Mouse (Mus musculus) thymus, postnatal 10 days (tissue): ENCODE data around the gene Disp3.

Experiments used
- DNase-seq, 2 experiments: peaks; one replicate each; pipeline ENCODE4 v3.0.0; 2021; ENCODE audit warnings: low spot score in 2 of 2

Gene Disp3

DNA sequence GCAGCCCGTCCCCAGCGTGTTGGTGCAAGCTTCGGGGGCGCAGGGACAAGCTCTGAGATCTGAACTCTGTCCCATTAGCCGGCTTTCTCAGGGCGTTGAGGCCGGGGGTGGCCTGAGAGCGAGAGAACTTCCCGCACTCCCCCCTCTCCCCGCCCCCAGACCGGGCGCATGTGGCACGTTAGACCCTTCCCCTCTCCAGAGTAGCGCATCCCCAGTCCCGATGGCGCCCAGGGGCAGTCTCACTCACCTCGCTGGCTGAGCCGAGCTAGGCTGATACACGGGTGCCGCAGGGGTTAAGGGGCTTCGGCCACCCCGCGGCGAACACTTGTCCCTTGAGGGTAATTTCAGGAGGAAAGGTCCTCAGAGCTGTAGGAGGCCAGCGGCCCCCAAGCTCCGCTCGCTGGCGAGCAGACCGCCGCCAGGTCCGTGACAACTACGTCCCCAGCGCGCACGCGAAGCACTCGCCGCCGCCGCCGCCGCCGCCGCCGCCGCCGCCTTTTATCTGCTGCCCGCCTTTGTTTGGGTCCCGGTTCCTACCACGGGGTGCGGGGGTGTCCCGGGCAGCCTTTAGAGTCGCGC lies at the start of gene Disp3:
Gene Disp3 (minus strand): TSS at position 490 of the 579 bp plus-strand sequence.
- DNase-seq, result no peak

DNA sequence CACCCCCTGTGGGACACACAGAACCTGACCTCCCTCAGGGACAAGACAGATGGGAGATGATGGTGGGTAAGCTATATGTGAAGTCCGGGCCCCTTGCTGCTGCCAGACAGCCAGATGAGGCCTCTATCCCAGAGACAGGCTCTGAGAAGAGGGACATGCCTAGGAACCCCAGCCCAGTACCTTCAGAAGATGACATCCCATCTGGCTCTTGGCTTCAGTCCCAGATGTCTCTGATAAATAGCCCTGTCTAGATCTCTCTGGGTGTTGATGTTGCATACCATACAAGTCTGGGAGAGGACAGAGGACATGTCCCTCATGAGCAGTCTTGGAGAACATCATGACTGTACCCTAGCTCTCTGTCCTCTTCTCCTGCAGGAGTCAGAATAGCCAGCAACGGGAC lies 42.5 kb upstream of the Disp3 start:
- no peak for DNase-seq

DNA sequence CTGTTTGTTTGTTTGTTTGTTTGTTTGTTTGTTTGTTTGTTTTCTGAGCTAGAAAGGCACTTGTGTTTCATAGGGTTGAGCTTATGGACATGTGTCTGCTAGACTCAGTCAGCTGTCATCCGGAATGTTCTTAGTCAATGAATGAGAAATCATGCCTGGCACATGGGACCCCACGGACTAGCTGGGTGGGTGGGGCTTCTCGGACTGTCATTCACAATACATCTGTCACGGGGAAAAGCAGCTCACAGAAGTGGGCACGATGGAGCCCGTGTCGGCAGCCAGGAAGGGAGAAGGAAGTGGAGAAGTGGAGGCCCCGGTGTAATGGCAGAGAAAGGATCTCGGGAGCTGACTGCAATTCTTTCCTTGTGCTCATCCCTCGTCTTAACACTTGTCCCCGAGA lies 41.7 kb upstream of the Disp3 start:
- no peak for DNase-seq

DNA sequence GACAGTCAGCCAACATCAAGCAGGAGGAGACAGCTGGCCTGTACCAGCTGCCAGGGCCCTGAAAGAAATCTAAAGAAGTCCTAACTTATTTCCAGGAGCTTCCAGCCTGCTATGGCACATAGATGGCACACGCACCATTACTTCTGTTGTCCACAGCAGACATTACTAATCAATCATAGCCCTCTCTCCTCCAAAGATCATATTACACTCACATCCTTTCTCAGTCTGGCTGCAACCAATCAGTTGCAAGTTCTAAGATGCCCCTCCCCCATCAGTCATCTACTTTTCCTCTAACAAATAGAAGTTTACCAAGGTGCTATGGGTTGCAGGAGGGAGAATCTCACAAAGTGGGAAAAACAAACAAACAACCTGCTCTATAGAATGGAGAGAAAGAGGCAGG lies 40.5 kb upstream of the Disp3 start:
- DNase-seq, result no peak

DNA sequence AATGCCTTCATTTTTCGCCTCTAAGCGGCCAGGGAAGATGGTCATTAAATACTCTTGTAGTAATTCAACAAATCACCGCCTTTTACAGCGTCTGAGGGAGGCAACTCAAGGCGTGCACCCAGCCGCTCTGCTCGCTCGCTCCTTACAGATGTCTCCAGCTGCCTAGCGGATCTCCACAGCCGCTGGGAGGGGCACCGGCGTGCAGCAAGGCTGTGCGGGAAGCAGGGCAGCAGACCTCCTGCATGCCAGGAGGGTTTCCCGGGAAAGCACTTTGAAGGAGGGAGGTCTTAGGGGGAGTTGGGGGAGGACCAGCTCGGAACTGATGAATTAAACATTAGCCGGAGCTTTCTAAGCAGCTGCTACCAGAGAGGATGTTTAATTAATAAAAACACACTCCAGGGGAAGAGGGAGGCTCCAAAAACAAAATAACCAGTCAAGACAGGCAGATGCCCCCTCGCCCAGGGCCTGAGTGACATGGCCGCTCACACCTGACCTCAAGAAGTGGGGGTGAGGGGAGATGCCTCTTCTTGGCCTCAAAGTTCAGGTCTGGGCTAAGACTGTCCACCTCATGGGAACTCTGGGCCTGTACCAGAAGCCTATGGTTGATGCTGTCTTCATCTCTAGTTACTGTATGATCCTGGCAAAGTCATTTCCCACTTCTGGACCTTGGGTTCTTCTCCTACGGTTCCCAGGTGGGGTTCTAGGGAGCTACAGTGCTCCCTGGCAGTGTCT lies 39.7 kb upstream of the Disp3 start:
- DNase-seq, result no peak

DNA sequence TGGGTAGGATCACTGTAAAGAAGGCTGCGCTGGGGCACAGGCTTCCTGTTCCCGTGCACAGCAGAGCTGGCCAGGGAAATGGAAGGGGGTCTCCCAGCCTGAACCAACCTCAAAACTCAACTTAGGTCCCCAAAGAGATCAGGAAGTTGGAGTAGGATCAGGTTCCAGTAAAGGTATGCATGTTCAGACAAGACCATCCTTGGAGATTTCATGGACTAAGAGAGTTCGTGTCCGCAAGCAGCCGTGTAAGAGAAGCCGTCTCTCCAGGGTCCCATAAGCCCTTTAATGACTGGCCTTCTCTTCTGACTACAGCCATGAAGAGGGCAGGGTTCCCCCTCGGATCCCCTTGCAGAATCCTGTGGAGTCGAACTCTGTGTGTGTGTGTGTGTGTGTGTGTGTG lies 39.0 kb upstream of the Disp3 start:
- DNase-seq, result no peak

DNA sequence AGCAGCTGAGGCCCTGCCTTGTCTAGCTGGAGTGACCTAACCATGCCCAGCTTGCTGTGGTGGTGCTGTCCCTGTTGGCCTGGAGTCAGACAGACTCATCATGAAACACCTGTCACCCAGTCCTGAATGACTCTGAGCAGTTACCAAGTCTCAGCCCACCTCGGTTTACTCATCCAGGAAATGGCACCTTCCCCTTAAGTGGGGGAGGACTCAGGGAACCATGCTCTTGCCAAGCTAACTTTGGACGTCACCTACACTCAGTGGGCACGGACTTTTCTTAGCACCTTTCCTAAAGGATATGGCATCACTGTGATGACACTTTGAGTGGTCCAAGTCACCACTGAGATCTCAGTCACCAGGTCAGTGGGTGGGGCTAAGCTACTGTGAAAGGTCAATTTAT lies 38.2 kb upstream of the Disp3 start:
- no peak for DNase-seq

- no peak for DNase-seq
These were observed 37.3 kb upstream of the Disp3 start for GRCm38 (mm10) chr4:148325057-148325456.

DNA sequence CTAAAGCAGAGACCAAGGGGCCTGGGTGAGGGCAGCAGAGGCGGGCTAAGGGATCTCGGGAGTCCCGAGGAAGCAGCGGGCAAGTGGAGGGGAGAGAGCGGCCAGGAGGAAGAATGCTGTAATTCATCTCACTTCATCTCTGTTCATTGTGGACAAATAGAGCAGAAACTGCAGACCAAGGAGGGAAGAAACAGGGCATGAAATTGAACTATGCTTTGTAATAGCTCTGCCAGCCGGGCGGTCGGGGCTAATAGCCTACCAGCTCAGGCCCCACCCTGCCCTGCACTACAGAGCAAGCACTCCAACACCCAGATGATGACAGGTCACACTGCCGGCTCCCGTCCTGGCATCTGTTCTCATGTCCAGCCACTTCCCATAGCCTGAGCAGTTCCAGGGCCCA lies 34.4 kb upstream of the Disp3 start:
- DNase-seq, result no peak

- no peak for DNase-seq
These were observed 31.6 kb upstream of the Disp3 start for GRCm38 (mm10) chr4:148319366-148319765.

- DNase-seq, result no peak
These were observed 27.8 kb upstream of the Disp3 start for GRCm38 (mm10) chr4:148315377-148316175.

GRCm38 (mm10) chr4:148314396-148314795 lies 26.6 kb upstream of the Disp3 start:
- DNase-seq, result no peak

- no peak for DNase-seq
These were observed 25.8 kb upstream of the Disp3 start for GRCm38 (mm10) chr4:148313601-148314000.

- DNase-seq, result no peak
These were observed 24.7 kb upstream of the Disp3 start for GRCm38 (mm10) chr4:148312296-148313116.

GRCm38 (mm10) chr4:148310845-148311244 lies 23.1 kb upstream of the Disp3 start:
- no peak for DNase-seq

DNA sequence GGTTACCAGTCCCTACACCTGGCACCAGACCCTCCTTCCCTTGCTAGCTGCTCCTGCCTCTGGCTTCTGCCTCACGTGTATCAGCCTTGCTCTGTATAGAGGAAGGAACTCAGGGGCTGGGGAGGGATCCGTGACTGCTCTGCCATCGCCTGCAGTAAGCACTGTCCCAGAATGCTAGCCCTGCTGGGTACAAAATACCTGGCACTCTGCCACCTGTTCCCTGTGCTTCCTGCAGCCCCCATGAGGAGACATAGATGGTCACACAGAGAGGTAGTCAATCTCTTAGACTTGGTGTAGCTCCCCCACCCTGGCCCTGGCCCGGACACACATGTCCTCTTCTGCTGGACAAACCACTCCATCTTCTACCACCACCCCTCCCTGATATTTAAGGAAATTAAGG lies 22.4 kb upstream of the Disp3 start:
- DNase-seq, result no peak

DNA sequence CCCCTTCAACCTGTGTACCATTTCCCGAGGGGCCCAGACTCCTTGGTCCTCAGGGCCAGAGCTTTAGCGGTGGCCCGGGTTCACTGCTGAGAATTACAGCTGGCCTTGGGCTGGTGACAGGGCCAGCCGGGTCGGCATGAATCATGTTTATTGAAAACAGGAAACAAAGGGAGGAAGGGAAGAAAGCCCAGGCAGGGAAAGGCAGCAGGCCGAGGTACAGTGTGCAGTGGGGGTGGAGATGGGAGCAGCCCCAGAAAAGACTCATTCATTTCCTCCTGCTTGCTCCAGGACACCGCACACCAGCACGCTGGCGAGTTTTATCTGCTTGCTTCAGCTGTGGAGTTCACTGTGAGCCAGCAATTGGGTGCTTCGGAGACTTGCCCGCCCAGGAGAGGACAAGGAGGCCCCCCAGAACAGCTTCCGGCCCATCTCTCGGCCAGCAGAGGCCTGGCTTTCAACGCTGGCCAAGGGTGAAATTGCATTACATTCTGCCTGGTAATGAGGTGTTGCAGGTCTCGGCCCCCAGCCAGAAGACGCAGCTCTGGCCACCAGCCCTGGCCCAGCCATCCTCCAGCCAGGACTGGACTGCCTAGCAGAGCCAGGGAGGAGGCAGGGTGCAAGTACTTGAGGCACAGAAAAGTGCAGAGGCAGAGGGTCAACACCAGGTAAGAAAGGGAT lies 18.8 kb upstream of the Disp3 start:
- no peak for DNase-seq

DNA sequence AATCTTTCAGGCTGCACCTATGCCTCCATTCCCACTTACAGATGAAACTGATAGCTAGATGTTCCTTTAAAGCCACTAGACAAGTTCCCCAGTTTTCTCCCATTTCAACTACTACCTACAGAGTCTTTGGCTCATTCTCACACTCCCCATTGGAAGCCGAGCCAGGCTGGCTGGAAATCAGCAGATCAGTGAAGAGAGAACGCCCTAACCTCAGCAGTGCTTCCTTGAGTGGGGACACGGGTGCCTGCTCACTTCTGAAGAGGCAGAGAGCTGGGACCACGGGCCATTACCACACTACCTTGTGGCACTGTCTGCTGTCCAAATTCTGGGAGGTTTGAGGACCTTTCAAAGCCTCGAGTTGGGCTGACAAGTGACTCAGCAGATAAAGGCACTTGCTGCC lies 11.0 kb upstream of the Disp3 start:
- no peak for DNase-seq

DNA sequence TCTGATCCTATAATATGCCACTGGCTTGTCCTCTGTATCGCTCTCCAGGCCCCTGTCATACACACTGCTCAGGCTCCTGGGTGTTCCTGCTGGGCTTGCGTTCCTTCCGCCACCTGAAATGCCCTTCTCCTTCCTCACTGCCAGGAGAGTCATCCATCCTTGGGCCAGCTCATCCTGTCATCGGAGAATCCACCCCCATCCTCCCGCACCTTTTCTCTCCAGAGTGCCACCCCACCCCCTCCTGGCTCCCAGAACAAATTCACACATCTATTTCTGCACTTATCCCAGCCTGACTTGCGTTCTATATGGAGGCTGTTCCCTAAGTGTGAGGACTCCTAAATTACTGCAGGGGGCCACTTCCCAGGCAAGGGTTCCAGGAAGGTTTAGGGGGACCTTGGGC lies 9.9 kb upstream of the Disp3 start:
- DNase-seq, result no peak

GRCm38 (mm10) chr4:148293319-148293718 lies 5.6 kb upstream of the Disp3 start:
- DNase-seq, result peak in 1 of 2 experiments; percentile 23

DNA sequence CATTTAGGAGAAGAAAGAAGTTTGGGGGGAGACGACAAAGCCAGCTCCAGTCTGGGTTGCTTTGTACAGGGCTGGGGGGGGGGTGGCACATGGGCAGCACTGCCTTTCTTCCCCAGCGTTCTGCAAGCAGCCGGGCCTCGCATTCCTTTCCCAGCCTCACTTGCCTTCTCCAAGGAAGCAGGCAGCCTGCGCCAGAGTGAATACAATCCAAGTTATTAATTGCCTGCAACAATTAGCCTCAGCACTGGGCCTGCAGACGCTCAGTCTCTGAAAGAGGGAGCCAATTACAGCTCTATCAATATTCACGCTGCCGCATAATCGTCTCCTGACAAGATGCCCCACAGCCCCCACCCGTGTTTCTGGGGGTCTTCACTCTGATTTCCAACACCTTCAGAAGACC lies 4.1 kb upstream of the Disp3 start:
- DNase-seq, result no peak

DNA sequence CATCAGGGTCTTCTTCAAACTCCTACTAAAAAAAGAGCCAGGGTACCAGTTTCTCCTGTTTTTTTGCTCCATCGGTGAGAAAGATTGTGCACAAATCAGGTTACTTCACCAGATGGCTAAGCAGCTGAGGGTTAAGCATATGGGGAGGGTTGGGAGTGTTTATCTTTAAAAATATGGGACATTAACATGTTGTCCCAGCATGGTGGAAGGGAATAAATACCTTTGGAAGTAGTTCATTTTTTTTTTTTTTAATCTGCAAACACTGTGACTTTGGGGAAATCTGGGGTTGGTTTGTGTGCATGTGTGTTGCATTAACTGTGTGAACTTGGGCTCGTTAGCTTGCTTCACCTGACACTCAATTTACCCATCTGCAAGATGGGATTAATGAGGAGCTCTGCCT lies 3.3 kb upstream of the Disp3 start:
- no peak for DNase-seq
